Comparison of ENCODE assay signal across 11 mouse cellular contexts in genomic region chr7:28631073-28631472, GRCm38 (mm10). TPM values are rescaled to one million over a fixed set of nuclear protein-coding genes. Genes with fewer than 3 reads are reported as not detected.
DNase-seq lines count a peak whose midpoint lies in the region; ATAC-seq and TF ChIP-seq lines count a peak whose summit lies in the region.
"Had no signal": no experiment of that assay in that cellular context is flagged by ENCODE, and none has a peak within 500 bp of the region (broad histone marks: within the 10 kb centered on the region; RNA-seq: fewer than 3 reads in every experiment).

Acp7 (minus strand) TSS chr7:28631332.

- no peak within 1 kb of the TSS for H3K9ac ChIP-seq in lung, embryonic 15.5 days
- H3K9ac ChIP-seq in lung, postnatal 0 days (replicated peaks; ENCODE audit: low read depth) = no peak within 1 kb of the TSS
- no peak within 1 kb of the TSS for H3K9ac ChIP-seq in forebrain, embryonic 12.5 days
- no peak within 1 kb of the TSS for H3K9ac ChIP-seq in stomach, embryonic 15.5 days

- WGBS in lung, embryonic 15.5 days = 25% methylated on average over 10 of the region's 10 CpGs
- WGBS in lung, postnatal 0 days = 23% methylated on average over 10 of the region's 10 CpGs
- 31% methylated on average over 10 of the region's 10 CpGs for WGBS in forebrain, embryonic 12.5 days
- WGBS in limb, embryonic 10.5 days = 27% methylated on average over 10 of the region's 10 CpGs
- WGBS in stomach, embryonic 15.5 days = 27% methylated on average over 10 of the region's 10 CpGs

- H3K4me3 ChIP-seq in lung, embryonic 15.5 days = peak within 1 kb of the TSS; percentile 14
- no peak within 1 kb of the TSS for H3K4me3 ChIP-seq in lung, postnatal 0 days (ENCODE audit: low read depth, low read length)
- H3K4me3 ChIP-seq in forebrain, embryonic 12.5 days (replicated peaks) = peak within 1 kb of the TSS; percentile 25
- H3K4me3 ChIP-seq in limb, embryonic 10.5 days = peak within 1 kb of the TSS; percentile 27
- H3K4me3 ChIP-seq in stomach, embryonic 15.5 days (replicated peaks) = peak within 1 kb of the TSS; percentile 27

- H3K4me2 ChIP-seq in lung, embryonic 15.5 days = peak within 1 kb of the TSS; percentile 47
- no peak within 1 kb of the TSS for H3K4me2 ChIP-seq in lung, postnatal 0 days (replicated peaks; ENCODE audit: low read depth, low read length)
- peak within 1 kb of the TSS; percentile 43 for H3K4me2 ChIP-seq in forebrain, embryonic 12.5 days
- H3K4me2 ChIP-seq in stomach, embryonic 15.5 days = peak within 1 kb of the TSS; percentile 51

- H3K36me3 ChIP-seq in lung, embryonic 15.5 days = no peaks in the 10 kb centered on the region
- H3K36me3 ChIP-seq in lung, postnatal 0 days (ENCODE audit: insufficient read depth, low read length) = no peaks in the 10 kb centered on the region
- no peaks in the 10 kb centered on the region for H3K36me3 ChIP-seq in forebrain, embryonic 12.5 days (replicated peaks)
- H3K36me3 ChIP-seq in limb, embryonic 10.5 days = no peaks in the 10 kb centered on the region
- H3K36me3 ChIP-seq in stomach, embryonic 15.5 days = no peaks in the 10 kb centered on the region

- no peak for TF ChIP-seq EP300 in lung, postnatal 0 days (IDR thresholded peaks at IDR 0.05)

- no peaks in the 10 kb centered on the region for H3K9me3 ChIP-seq in lung, embryonic 15.5 days
- H3K9me3 ChIP-seq in lung, postnatal 0 days (ENCODE audit: low read length) = no peaks in the 10 kb centered on the region
- H3K9me3 ChIP-seq in forebrain, embryonic 12.5 days = no peaks in the 10 kb centered on the region
- H3K9me3 ChIP-seq in limb, embryonic 10.5 days (replicated peaks) = no peaks in the 10 kb centered on the region
- H3K9me3 ChIP-seq in stomach, embryonic 15.5 days = no peaks in the 10 kb centered on the region

- no peaks in the 10 kb centered on the region for H3K4me1 ChIP-seq in lung, embryonic 15.5 days
- no peaks in the 10 kb centered on the region for H3K4me1 ChIP-seq in lung, postnatal 0 days (ENCODE audit: insufficient read depth, low read depth, low read length)
- H3K4me1 ChIP-seq in forebrain, embryonic 12.5 days = peaks cover 7% of the 10 kb centered on the region; the same call in 1 of the 2 replicates
- peaks cover 7% of the 10 kb centered on the region for H3K4me1 ChIP-seq in limb, embryonic 10.5 days
- no peaks in the 10 kb centered on the region; the same call in 1 of the 2 replicates for H3K4me1 ChIP-seq in stomach, embryonic 15.5 days

- no peak within 1 kb of the TSS for H3K27ac ChIP-seq in lung, embryonic 15.5 days
- no peak within 1 kb of the TSS for H3K27ac ChIP-seq in lung, postnatal 0 days (ENCODE audit: low read length)
- H3K27ac ChIP-seq in forebrain, embryonic 12.5 days = no peak within 1 kb of the TSS
- H3K27ac ChIP-seq in limb, embryonic 10.5 days = no peak within 1 kb of the TSS
- H3K27ac ChIP-seq in stomach, embryonic 15.5 days = no peak within 1 kb of the TSS

- no peak for DNase-seq in lung, postnatal 0 days (ENCODE audit: low spot score)
- DNase-seq in limb, embryonic 10.5 days (ENCODE audit: low spot score) = no peak
- DNase-seq in right cerebral cortex, postnatal 14 days = no peak
- no peak for DNase-seq in urinary bladder, postnatal 4 days (ENCODE audit: low spot score in 2 of 2)
- DNase-seq in retina, postnatal 1 day = no peak
- DNase-seq: kidney, adult 11 months; thymus, adult 2 months had no signal

- TF ChIP-seq CTCF in lung, postnatal 0 days (IDR thresholded peaks at IDR 0.05) = no peak

- H3K27me3 ChIP-seq in lung, embryonic 15.5 days = peaks cover 56% of the 10 kb centered on the region
- peaks cover 8% of the 10 kb centered on the region; the same call in 1 of the 2 replicates for H3K27me3 ChIP-seq in lung, postnatal 0 days (replicated peaks; ENCODE audit: insufficient read depth, low read length)
- peaks cover 54% of the 10 kb centered on the region for H3K27me3 ChIP-seq in forebrain, embryonic 12.5 days
- peaks cover 54% of the 10 kb centered on the region for H3K27me3 ChIP-seq in limb, embryonic 10.5 days (ENCODE audit: low read depth, poor library complexity, severe bottlenecking)
- H3K27me3 ChIP-seq in stomach, embryonic 15.5 days (replicated peaks) = peaks cover 29% of the 10 kb centered on the region

- no peak for ATAC-seq in lung, embryonic 15.5 days (ENCODE audit: borderline replicate concordance, extremely low read depth, low FRiP score, low TSS enrichment)
- ATAC-seq in lung, postnatal 0 days = no peak
- no peak for ATAC-seq in forebrain, embryonic 12.5 days (ENCODE audit: low FRiP score)
- no peak for ATAC-seq in stomach, embryonic 15.5 days (ENCODE audit: insufficient read depth, low FRiP score, low read depth)

RNA-seq across cellular contexts. Expression of gene Acp7, which starts in this region (rescaled TPM):
- polyA plus RNA-seq in lung, embryonic 15.5 days (2015; fragmentation: Nextera tagmentation; extraction: Ambion mirVana) = not detected in 2 replicates
- polyA plus RNA-seq in lung, postnatal 0 days (2015; fragmentation: Nextera tagmentation; extraction: Ambion mirVana) = not detected in 2 replicates
- polyA plus RNA-seq in forebrain, embryonic 12.5 days (2016; fragmentation: Nextera tagmentation; extraction: Ambion mirVana) = not detected in 2 replicates
- polyA plus RNA-seq in limb, embryonic 10.5 days (2016; fragmentation: Nextera tagmentation; extraction: Ambion mirVana) = not detected in 2 replicates
- 0.08 TPM in 1 of 2 replicates, not detected in the other for polyA plus RNA-seq in stomach, embryonic 15.5 days (2015; fragmentation: Nextera tagmentation; extraction: Ambion mirVana)
- polyA plus RNA-seq: liver, embryonic 16.5 days had no signal
